Mouse (Mus musculus) CH12.LX (cell line): ENCODE results near the gene Gm45213. TPM values are rescaled to one million over a fixed set of nuclear protein-coding genes. Genes with fewer than 3 reads are reported as not detected.
A peak's percentile ranks its signal among the peaks of the same experiment; 100 is the strongest.

Experiments used
- DNase-seq: peaks from one replicate; pipeline ENCODE4 v3.0.0-alpha.2; 2013; ENCODE audit errors: extremely low read depth
- H3K27ac ChIP-seq: 2 replicates; pipeline ENCODE4 v1.5.1; 2012; ENCODE audit warnings: low read depth, mild to moderate bottlenecking, control low read depth, moderate library complexity; ENCODE audit not compliant: insufficient read depth
- H3K27me3 ChIP-seq: replicated peaks from 2 replicates; pipeline ENCODE3; 2012; ENCODE audit warnings: inconsistent platforms
- H3K36me3 ChIP-seq, 2 experiments: replicated peaks in 1 of 2; 2 replicates each; pipeline versions ENCODE3 to v1.6.1; 2012; ENCODE audit warnings: inconsistent platforms in 1 of 2, low read length in 1 of 2, mild to moderate bottlenecking in 1 of 2, mixed read lengths in 1 of 2, moderate library complexity in 1 of 2; ENCODE audit not compliant: control insufficient read depth in 1 of 2, insufficient read depth in 1 of 2
- H3K4me1 ChIP-seq, 2 experiments: 2 replicates each; pipeline ENCODE4 v1.6.1; 2012; ENCODE audit warnings: inconsistent platforms in 1 of 2, moderate library complexity in 1 of 2; ENCODE audit not compliant: insufficient read depth in 2 of 2, control insufficient read depth in 1 of 2
- H3K4me2 ChIP-seq: 2 replicates; pipeline ENCODE4 v1.6.1; 2012; ENCODE audit warnings: low read depth, mild to moderate bottlenecking, control low read depth; ENCODE audit not compliant: poor library complexity, insufficient read depth, severe bottlenecking
- H3K4me3 ChIP-seq, 3 experiments: fragments of 150-350 bp in 1 of 3; sonication (generic) in 1 of 3; replicated peaks in 1 of 3; 2 replicates each; pipeline versions ENCODE3 to v1.5.1; 2011 to 2012; ENCODE audit warnings: low read depth in 2 of 3, low read length in 2 of 3, mild to moderate bottlenecking in 2 of 3, moderate library complexity in 2 of 3, control low read depth in 1 of 3, improper control_type of control experiment in 1 of 3, inconsistent platforms in 1 of 3, mixed read lengths in 1 of 3; ENCODE audit not compliant: poor library complexity in 1 of 3
- H3K79me2 ChIP-seq: replicated peaks from 2 replicates; pipeline ENCODE4 v1.6.1; 2012; ENCODE audit warnings: mild to moderate bottlenecking, moderate library complexity; ENCODE audit not compliant: control insufficient read depth, poor library complexity, insufficient read depth, severe bottlenecking; ENCODE audit errors: extremely low read depth
- H3K9ac ChIP-seq: 2 replicates; pipeline ENCODE4 v1.6.1; 2012; ENCODE audit warnings: low read depth, mild to moderate bottlenecking, control low read depth, moderate library complexity; ENCODE audit not compliant: insufficient read depth
- H3K9me3 ChIP-seq: replicated peaks from 2 replicates; pipeline ENCODE3; 2012; ENCODE audit warnings: low read length, inconsistent platforms, mixed read lengths
- CHD1 ChIP-seq: IDR thresholded peaks from 2 replicates; pipeline ENCODE4 v1.6.1; 2012; ENCODE audit warnings: low read depth, low read length, improper control_type of control experiment, inconsistent platforms
- CHD2 ChIP-seq: IDR thresholded peaks from 2 replicates; pipeline ENCODE4 v1.6.1; 2011; ENCODE audit warnings: low read length, improper control_type of control experiment
- CTCF ChIP-seq, 2 experiments: IDR thresholded peaks in 1 of 2; conservative IDR thresholded peaks in 1 of 2; 2 replicates each; pipeline ENCODE4 v1.5.1; 2011 to 2012; ENCODE audit warnings: low read depth in 2 of 2, low read length in 2 of 2, improper control_type of control experiment in 1 of 2, inconsistent platforms in 1 of 2, mild to moderate bottlenecking in 1 of 2, moderate library complexity in 1 of 2
- EP300 ChIP-seq: IDR thresholded peaks from 2 replicates; pipeline ENCODE4 v1.6.1; 2011; ENCODE audit warnings: low read length, improper control_type of control experiment
- HCFC1 ChIP-seq: IDR thresholded peaks from 2 replicates; pipeline ENCODE4 v1.6.1; 2012; ENCODE audit warnings: low read depth, mild to moderate bottlenecking, inconsistent platforms, low read length, improper control_type of control experiment
- KAT2A ChIP-seq: IDR thresholded peaks from 2 replicates; pipeline ENCODE4 v1.6.1; 2012; ENCODE audit warnings: low read length, improper control_type of control experiment, inconsistent platforms; ENCODE audit not compliant: insufficient replicate concordance
- MAX ChIP-seq: IDR thresholded peaks from 2 replicates; pipeline ENCODE4 v1.6.1; 2011; ENCODE audit warnings: low read length, improper control_type of control experiment
- MXI1 ChIP-seq: IDR thresholded peaks from 2 replicates; pipeline ENCODE4 v1.6.1; 2011; ENCODE audit warnings: mild to moderate bottlenecking, low read depth, low read length, improper control_type of control experiment
- NELFE ChIP-seq: IDR thresholded peaks from 2 replicates; pipeline ENCODE4 v1.6.1; 2011; ENCODE audit warnings: low read depth, low read length, improper control_type of control experiment
- NRF1 ChIP-seq: IDR thresholded peaks from 2 replicates; pipeline ENCODE4 v1.6.1; 2014; ENCODE audit warnings: low read depth, mild to moderate bottlenecking, inconsistent platforms, low read length, improper control_type of control experiment, moderate library complexity
- PAX5 ChIP-seq: IDR thresholded peaks from 2 replicates; pipeline ENCODE4 v1.6.1; 2012; ENCODE audit warnings: low read length, inconsistent platforms, mixed read lengths
- POLR2A ChIP-seq: IDR thresholded peaks from 2 replicates; pipeline ENCODE4 v1.6.1; 2011; ENCODE audit warnings: low read depth, mild to moderate bottlenecking, improper control_type of control experiment, low read length
- RAD21 ChIP-seq: IDR thresholded peaks from 2 replicates; pipeline ENCODE4 v1.6.1; 2011; ENCODE audit warnings: low read depth, mild to moderate bottlenecking, low read length, improper control_type of control experiment, moderate library complexity
- RCOR1 ChIP-seq: conservative IDR thresholded peaks from 2 replicates; pipeline ENCODE4 v1.6.1; 2012; ENCODE audit warnings: low read depth, mild to moderate bottlenecking, inconsistent platforms, low read length, improper control_type of control experiment
- SIN3A ChIP-seq: IDR thresholded peaks from 2 replicates; pipeline ENCODE4 v1.6.1; 2012; ENCODE audit warnings: low read length, improper control_type of control experiment, inconsistent platforms
- TBP ChIP-seq: conservative IDR thresholded peaks from 2 replicates; pipeline ENCODE4 v1.6.1; 2011; ENCODE audit warnings: low read depth, low read length, improper control_type of control experiment
- TCF12 ChIP-seq: IDR thresholded peaks from 2 replicates; pipeline ENCODE4 v1.6.1; 2014; ENCODE audit warnings: low read depth, mild to moderate bottlenecking, inconsistent platforms, low read length, improper control_type of control experiment
- USF2 ChIP-seq: conservative IDR thresholded peaks from 2 replicates; pipeline ENCODE4 v1.6.1; 2011; ENCODE audit warnings: low read depth, low read length, improper control_type of control experiment
- ZC3H11A ChIP-seq: IDR thresholded peaks from 2 replicates; pipeline ENCODE4 v1.6.1; 2012; ENCODE audit warnings: low read depth, mild to moderate bottlenecking, inconsistent platforms, low read length, improper control_type of control experiment
- ZMIZ1 ChIP-seq: IDR thresholded peaks from 2 replicates; pipeline ENCODE4 v1.6.1; 2012; ENCODE audit warnings: low read depth, mild to moderate bottlenecking, inconsistent platforms, low read length, improper control_type of control experiment
- ZNF384 ChIP-seq: IDR thresholded peaks from 2 replicates; pipeline ENCODE4 v1.6.1; 2012; ENCODE audit warnings: low read depth, low read length, improper control_type of control experiment, inconsistent platforms
- dilution Hi-C: fragments of 300-500 bp; cut with MboI; formaldehyde crosslinking; loops from 2 replicates; pipeline ENCODE4 v1.14.3; 2020; ENCODE audit warnings: low sequenced_read_pairs; ENCODE audit not compliant: extremely low pct_unique_long_range_greater_than_20kb, extremely low pct_ligation_motif_present
- in situ Hi-C: fragments of 300-500 bp; cut with MboI; formaldehyde crosslinking; loops from 3 replicates; pipeline ENCODE4 v1.14.3; 2019; ENCODE audit warnings: low sequenced_read_pairs, low pct_ligation_motif_present, low pct_unique_long_range_greater_than_20kb, mixed read lengths
- polyA plus RNA-seq: library from polyadenylated mRNA; unstranded; fragments of >175 nt; gene quantifications from 2 replicates; pipeline ENCODE4 v1.2.1, GENCODE M21; 2012; ENCODE audit warnings: low read depth; ENCODE audit not compliant: insufficient read length
- total RNA-seq, 2 experiments: library from RNA; depleted of rRNA; stranded (reverse); fragments of 300-350 nt in 1 of 2; fragments of >200 nt in 1 of 2; gene quantifications; 2 replicates each; pipeline ENCODE4 v1.2.3; 2012 to 2014

Gm45213 gene
- total and polyA plus RNA-seq, 3 experiments = not detected

GRCm38 (mm10) chr7:66008161-66008891 lies 35.1 kb upstream of the Gm45213 start:
- Histone ChIP-seq H3K79me2 (no peaks in the 10 kb centered on the region), H3K9ac (no peak overlapping the region), H3K27ac (no peak overlapping the region), H3K27me3 (peaks cover 81% of the 10 kb centered on the region), H3K4me1 (no peaks in the 10 kb centered on the region), H3K36me3 (no peaks in the 10 kb centered on the region), H3K9me3 (no peaks in the 10 kb centered on the region), H3K4me3 (no peak overlapping the region), H3K4me2 (peak overlapping the region; percentile 22; the same call in 1 of the 2 replicates)
- no peak for DNase-seq
- in situ Hi-C loops (no loop called here), dilution Hi-C loops (no loop called here)
- TF ChIP-seq EP300 (no peak), NRF1 (no peak), TBP (no peak), PAX5 (no peak), MAX (no peak), ZMIZ1 (no peak), SIN3A (no peak)

- Histone ChIP-seq H3K4me3 (no peak overlapping the region), H3K27ac (no peak overlapping the region), H3K9me3 (no peaks in the 10 kb centered on the region), H3K27me3 (peaks cover 80% of the 10 kb centered on the region), H3K4me2 (peak overlapping the region; percentile 22; the same call in 1 of the 2 replicates), H3K79me2 (no peaks in the 10 kb centered on the region), H3K9ac (no peak overlapping the region), H3K36me3 (no peaks in the 10 kb centered on the region), H3K4me1 (no peaks in the 10 kb centered on the region)
- TF ChIP-seq KAT2A = no peak
- no peak for TF ChIP-seq RCOR1
- no peak for TF ChIP-seq CHD2
- TF ChIP-seq CTCF (conservative IDR thresholded peaks at IDR 0.05 in 1 of 2, IDR thresholded peaks at IDR 0.05 in 1 of 2; ENCODE audit: low read depth in 2 of 2, low read length in 2 of 2) = no peak
- no peak for TF ChIP-seq ZNF384
- no peak for TF ChIP-seq RAD21
- TF ChIP-seq PAX5 = no peak
- TF ChIP-seq MXI1 = no peak
- TF ChIP-seq HCFC1 = no peak
- TF ChIP-seq ZC3H11A = no peak
- TF ChIP-seq TCF12 = no peak
- no peak for TF ChIP-seq POLR2A
- no peak for TF ChIP-seq ZMIZ1
- TF ChIP-seq USF2 = no peak
- no peak for TF ChIP-seq CHD1
- no peak for TF ChIP-seq NELFE
- no peak for TF ChIP-seq TBP
- in situ Hi-C loops (no loop called here), dilution Hi-C loops (no loop called here)
- no peak for DNase-seq
Measured at GRCm38 (mm10) chr7:66008892-66009273, 34.5 kb upstream of the Gm45213 start.
